Mouse (Mus musculus) spleen, postnatal 14 days (tissue): ENCODE data around the gene Sdk1.

Experiments used
- DNase-seq, 2 experiments: peaks; one replicate each; pipeline ENCODE4 v3.0.0; 2021 to 2022; ENCODE audit warnings: low spot score in 2 of 2

Gene Sdk1

DNA sequence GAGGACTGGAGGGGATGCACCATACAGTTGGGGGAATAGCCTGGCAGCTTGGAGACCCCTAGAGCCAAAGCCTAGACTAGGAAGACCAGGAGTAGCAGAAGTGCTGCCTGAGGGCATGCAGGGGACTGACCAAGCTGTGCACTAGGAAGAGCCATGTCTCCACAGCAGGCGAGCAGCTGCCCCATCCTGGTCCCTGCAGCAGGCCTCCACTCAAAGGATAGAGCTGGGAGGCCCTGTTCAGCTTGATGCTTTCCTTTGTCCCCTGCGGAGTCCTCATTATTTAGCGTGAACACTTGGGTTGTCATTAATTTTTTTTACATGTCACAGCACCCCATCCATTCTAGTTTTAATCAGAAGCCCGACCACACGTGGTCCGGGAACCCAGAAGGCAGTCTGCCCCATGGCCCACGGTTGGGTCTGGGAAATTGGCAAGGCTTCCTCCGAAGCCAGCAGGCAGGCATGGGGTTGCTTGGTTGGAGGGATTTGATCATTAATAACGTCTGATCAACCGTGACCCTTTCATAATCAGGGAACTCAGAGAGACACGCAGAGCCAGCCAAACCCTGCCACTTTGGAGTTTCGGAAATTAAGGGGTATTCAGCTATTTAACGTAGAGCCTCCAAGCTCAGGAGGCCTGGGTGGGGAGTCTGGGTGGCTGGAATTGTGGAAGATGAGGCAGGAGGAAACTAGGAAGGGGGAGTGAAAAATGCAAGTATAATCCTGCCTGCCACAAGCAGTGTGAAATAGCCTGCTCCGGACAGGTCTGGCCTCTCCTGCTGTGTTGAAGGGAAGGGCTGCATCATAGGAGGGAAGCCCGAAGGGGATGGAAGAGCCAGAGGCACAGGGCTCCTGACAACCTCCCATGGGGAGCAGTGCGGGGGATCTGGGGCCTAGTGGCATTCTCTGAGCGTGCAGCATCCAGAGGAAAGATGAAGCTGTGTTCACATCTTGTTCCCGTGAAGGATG lies 872.2 kb downstream of the Sdk1 start:
- DNase-seq = no peak

DNA sequence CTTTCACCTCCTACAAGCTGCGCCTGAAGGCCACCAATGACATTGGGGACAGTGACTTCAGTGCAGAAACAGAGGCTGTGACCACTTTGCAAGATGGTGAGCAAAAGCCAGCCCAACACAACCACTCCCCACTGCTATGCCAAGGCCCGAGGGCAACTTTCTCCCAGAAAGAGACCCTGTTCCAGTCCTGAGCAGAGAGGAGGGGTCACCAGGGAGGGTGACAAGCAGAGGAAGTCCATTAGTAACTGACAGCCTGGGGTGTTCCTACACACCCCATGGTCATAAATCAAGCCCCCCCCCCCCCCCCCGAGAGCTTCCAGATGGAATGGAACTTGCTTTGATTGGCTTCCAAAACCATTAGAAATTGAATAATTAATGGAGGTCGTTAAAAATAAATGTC lies 886.5 kb downstream of the Sdk1 start:
- no peak for DNase-seq

DNA sequence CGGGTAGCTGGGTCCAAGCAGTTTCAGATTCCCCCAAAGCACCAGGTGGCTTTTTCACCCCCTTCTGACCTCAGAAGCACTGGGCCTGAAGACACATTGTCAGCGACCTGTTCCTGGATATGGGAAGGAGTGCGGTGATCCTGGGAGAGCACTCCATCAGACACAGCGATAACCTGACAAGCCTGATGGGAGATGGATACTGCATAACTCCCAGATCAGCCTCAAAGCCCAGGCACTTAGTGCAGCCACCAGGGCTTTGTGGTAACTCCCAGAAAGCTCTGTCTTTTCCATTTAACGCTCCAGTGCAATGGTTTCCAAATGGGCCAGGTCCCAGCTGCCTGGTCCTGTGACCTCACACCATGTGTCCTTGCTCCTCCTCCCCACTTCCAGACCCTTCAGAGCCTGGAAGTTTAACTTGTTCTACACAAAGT lies 886.9 kb downstream of the Sdk1 start:
- no peak for DNase-seq

DNA sequence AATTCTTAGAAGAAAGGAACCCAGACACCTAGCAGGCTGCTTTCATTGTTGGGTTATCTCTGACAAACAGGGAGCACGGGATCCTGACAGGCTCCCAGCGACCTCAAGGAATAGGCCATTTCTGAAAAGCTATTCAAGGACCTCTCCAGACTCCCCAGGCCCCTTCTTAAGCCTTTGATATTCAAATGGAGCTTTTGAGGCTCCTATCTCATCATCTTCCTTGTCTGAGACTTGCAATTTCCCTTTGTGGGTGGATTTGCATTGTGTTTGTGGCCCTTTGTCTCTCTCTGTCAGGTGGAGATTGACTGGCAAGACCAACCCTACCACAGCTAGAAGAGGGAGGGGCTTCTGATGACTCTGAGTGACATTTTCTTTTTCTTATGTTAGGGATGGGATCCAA lies 888.7 kb downstream of the Sdk1 start:
- no peak for DNase-seq

DNA sequence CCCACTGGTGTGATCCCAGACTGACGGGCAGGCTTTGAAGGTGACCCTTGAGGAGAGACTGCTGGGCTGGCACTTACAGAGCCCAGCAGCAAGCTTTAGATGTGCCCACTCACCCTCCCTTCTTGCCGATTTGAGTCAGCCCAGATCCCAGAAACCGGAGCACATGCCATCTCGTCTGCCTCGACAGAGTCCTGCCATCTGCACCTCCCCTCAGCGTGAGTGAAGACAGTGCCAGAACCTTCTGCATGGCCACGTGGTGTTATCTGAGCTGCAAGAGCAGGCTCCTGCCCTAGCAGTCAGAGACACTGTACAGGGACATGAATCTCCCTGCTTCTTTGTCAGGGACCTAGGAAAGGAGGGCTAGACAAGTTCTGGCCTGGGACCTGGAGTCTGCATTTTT lies 898.7 kb downstream of the Sdk1 start:
- DNase-seq = no peak

DNA sequence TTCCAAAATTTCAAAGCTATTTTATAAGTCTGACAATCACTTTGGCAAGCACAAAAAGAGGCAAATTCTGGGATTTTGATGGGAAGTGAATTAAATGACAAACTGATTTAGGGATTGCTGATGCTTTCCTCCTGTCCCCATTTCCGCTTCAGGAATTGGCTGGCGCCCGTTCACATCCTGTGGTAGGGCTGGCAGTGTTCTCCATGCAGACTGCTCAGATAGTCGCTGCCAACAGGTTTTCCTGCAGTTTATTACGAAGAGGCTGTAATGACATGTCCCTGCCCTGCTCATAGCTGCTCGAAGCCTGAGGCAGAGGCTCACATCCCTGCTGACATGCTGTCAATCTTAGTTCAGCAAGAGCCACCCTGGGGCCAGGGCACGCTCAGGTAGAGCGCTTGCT lies 908.3 kb downstream of the Sdk1 start:
- DNase-seq = no peak

DNA sequence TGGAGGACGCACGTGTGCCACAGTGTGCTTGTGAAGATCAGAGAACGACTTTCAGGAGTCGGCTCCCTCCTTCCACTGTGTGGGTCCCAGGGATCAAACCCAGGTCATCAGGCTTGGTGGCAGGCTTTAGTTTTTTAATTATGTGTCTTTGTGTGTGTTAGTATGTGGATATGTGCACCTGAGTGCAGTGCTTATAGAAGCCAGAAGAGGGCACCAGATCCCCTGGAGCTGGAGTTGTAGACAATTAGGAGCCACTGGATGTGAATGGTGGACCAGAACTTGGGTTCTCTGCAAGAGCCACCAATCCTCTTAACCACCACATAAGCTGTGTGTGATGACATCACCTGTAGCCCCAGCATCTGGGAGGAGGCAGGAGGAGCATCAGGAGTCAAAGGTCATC lies 909.5 kb downstream of the Sdk1 start:
- DNase-seq = no peak

DNA sequence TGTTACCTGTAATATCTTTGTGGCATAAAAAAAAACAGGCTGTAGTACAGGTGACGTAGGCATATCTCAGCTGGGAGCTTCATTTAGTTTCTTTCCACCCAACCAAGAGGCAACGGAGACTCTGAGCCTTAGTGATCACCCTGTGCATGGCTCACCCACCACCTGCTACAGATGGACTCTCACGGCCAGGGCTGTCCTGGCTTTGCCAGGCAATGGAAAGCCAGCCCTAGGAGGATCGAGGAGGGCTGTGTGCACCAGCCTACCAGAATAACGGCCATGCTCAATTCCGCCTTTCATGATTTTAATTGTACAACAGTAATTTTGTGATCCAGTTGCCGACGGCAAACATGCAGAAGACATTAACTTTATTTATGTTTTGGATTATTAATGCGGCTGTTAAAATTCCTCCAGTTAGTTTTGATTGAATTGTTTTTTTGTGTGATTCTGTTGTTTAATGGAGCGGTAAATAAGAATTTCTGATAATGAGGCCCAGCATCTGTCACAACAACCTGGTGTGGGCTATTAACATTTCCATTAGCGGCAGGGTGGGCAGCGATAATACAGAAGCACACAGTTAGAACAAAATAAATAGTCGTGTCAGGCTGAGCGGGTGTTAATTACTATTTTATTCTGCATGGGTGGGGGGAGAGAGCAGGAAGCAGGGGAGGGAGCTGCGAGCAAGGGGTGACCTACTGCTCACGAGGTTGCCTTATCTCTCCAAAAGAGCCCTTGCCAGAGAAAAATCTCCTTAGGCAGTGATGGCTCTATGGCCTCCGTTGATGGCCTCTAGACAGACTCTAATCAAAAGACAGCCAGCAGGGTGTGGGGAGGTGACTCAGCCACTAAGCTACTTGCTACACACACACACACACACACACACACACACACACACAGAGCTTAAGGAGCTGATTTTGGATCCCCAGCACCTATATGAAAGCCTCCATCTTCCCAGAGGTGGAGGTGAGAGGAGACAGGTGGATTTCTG lies 915.9 kb downstream of the Sdk1 start:
- DNase-seq = no peak

DNA sequence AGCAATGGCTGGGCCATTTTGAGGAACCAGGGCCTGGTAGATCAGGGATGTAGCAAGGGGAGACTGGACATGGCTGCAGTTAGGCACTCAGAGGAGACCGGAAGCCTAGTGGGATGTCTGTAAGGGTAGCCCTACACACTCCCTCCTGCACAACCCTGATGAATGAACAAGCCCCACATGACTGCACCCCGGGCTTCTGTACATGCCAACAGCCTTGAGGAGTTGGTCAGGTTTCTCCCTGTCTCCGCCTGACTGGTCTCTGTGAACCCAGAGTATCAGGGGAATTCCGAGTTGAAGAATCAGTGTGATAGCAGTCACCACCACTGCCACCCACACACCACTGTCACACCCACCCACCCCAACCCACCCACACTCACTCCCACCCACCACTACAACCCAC lies 922.2 kb downstream of the Sdk1 start:
- DNase-seq = no peak

DNA sequence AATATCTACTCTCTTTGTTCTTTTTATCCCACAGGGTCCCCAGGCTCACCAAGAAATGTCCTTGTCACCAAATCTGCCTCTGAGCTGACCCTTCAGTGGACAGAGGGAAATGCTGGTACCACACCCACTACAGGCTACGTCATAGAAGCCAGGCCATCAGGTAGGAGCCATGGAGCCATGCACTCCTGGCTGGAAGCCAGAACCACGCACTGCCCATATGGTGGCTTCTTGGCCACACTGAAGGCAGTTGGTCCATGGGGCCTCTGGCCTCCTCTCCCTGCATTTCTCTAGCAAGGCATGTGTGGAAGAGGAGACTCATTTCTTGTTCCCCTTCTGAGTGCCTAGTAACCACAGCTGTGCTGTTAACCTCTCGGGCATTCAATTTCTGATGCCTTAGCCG lies 932.3 kb downstream of the Sdk1 start:
- no peak for DNase-seq

DNA sequence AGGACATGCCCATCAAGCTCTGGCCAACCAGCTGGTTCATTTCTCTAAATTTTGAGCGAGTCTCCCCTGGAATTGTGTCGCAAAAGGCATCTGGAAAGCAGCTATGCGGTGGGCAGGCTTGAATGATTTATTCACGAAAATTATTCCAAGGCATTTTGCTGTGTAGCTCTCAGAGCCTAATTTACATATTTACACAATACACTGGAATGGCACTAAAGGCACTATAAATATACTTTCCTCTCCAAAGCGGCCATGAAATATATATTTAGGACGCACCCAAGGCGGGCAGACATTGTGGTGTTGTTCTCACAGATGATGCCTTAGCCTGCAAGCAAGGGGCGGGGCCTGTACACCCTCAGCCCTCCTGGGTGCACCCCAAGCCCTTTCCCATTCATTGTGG lies 936.9 kb downstream of the Sdk1 start:
- DNase-seq = no peak

DNA sequence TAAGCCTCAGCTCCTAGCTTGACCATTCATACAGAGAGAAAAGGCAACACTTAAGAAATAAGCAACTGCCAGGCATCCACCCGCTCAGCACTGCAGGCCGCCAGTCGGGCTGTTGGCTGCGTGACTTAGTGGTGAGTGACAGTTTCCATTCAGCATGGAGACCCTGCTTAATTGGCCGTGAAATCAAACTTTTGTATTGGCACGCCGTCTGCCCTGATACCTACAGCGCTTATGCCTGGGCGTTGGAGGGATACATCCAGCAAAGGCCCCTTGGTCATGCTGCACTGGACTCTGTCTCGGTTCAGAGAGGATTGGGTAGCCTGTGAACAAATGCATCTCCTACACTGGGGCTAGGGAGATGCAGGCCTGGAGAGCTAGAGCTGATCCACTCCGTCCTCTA lies 938.0 kb downstream of the Sdk1 start:
- DNase-seq = no peak

DNA sequence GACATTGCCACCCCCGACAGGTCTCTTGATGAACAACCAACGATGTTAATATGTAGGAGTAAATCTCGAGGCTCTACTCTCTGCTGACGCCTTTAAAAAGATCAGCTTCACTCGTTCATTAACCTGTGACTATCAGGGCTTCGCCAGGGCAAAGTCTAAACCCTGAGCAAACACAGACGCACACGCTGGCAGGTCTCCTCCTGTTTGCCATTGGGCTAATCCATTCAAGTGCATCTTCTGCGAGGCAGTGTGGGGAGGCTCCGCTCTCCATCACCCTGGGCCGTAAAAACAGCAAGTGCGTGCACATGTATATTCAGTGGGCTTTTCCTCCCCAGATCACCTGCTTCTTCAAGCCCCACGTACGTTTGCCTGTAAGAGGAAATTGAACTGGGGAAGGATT lies 940.6 kb downstream of the Sdk1 start:
- no peak for DNase-seq

DNA sequence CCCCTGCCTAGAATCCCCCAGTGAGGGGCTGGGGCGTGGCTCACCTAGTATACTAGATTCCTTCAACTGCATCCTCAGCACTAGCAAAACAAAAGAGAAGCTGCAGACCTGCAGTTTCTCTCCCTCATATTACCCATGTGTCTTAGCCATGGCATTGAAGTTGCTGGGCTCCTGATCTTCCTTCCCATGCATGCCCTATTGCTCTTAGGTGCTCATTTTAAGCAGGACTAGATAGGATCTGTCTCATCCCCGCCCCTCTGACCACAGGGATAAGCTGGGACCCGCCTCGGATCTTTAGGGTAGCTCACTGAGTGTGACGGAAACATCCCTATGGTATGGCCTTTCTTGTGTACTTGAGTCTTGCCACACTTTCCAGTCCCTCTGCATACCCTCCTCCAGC lies 947.5 kb downstream of the Sdk1 start:
- no peak for DNase-seq

DNA sequence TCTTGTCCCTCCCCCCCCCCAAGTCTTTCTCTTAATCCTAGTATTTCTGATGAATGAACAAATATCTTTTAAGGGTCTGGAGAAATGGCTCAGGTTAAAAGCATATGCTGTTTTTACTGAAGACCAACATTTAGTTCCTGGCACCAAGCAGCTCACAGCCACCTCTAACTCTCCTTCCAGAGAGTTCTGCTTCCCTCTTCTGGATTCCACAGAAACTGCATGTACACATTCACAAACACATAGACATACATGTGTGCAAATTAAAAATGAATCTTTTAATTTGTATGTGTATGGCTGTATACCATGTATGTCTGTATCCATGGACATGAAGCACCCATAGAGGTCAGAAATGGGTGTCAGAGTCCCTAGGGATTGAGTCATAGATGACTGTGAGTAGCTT lies 968.6 kb downstream of the Sdk1 start:
- no peak for DNase-seq

DNA sequence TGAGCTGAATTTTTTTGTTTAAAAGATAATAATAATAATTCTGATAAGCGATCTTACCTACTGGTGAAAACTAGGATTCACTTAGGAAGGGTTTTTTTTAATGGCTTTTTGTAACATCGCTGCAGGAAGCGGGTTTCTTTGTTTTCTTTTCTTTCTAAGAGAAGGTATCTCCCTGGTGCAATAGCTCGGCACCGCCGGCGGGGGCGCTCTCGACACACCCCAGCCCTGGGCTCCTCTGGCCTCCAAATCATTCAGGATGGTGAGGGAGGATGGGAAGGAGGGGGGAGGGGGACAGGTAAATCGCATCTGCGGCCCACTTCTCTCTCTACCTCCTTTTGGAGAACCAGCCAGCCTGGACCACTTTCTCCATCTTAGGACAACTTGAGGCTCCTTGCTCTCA lies 971.0 kb downstream of the Sdk1 start:
- no peak for DNase-seq

DNA sequence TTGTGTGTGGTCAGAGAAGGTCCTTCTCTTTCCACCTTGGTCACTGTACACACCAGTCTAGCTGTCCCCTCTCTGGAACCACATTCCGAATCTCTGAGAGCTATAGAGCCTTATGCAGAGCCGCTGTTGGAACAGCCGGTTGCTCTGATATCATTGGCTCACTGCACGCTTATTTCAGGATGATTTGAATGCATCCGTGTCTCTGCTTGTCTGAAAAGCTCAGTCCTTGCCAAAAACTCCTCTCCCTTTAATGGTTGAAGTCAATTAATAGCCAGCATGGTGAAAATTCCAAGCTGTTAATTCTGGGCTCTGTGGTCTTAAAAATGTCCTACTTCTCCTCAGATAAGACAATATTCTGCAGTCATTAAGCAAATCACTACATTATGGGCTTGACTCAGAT lies 974.7 kb downstream of the Sdk1 start:
- DNase-seq = no peak

DNA sequence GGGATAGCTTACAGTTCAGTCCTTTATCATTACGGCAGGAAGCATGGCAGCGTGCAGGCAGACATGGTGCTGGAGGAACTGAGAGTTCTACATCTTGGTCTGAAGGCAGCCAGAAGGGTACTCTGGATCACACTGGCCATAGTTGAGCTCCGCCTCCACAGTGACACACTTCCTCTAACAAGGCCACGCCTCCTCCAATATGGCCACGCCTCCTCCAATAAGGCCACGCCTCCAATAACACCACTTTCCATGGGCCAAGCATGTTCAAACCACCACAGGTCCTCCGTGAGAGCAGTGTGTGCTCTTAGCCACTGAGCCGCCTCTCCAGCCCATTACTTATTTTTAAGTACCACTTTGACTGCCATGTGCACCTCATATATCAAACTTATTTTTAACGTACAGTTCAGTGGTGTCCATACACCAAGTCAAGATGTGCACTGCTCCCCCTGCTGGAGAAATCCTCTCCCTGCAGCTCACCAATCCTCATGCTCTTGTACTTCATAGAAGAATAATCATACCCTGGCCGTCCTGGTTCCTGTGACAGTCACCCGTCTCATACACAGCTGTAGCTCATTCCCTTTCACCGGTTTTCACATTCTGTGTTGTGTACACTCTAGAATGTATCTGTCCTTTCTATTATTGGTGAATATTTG lies 979.7 kb downstream of the Sdk1 start:
- no peak for DNase-seq

DNA sequence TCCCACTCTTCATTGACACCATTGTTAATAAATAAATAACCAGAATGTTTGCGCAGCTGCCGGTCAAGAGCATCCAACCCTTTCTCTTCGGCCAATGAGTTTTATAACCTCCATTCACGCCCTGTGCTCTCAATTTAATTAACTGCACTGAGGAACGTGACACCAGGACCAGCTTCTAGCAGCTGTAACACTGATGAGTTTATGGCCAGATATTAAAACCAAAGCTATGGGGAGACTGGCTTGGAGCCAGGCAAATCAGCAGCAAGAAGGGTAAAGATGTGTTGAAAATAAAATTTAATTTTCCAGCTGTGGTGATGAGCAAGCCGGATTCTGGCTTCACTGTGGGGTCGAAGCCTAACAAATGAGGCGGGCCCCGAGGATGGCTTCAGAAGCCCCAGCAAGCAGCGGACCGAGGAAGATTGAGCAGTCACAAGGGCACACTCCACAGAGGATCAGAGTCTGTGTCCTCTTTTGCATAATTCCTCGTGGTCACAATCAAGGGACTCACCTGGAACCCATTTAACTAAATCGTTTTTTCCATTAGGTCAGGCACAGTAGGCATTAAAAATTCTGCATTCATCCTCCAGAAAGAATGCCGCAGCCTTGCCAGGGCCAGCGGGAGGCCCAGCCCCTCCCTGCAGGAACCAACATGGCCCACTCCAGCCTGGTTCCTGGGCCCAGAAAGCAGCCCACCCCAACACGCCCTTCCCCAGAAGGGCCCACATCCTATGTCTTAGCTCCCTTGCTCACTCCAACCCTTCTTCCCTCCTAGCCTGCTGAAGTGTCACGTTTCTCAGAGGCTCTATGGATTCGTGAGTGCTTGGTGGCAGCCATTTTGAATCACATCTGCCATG lies 987.9 kb downstream of the Sdk1 start:
- no peak for DNase-seq

DNA sequence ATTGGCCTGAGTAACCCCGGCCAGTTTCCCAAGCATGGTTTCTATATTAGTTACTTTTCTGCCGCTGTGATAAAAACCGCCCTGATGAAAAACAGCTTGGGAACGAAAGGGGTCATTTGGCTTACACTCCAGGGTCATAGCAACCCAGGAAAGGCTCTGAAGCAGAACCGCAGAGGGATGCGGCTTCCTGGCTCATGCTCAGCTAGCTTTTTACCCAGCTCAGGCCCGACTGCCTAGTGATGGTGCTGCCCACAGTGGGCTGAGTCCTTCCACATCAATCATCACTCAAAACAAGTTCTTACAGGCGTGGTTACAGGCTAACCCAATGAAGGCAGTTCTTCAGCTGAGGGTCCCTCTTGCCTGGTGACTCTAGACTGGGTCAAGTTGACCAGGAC lies 988.5 kb downstream of the Sdk1 start:
- DNase-seq = no peak

DNA sequence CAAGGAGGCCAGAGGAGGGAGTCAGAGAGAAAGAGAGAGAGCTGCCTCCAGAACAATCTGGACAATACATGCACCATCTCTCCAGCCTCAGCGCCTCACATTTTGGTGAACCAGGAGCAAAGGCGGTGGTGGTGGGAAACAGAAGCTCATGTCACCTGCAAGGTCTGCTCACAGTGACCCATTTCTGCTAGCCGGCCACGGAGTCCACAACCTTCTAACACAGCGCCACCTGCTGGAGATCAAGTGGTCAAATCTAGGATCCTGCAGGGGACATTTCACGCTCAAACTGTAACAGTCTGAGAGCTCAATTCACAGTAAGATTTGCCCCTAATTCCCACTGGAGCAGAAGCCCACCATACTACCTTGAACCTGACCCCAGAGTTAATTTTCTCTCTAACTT lies 999.0 kb downstream of the Sdk1 start:
- no peak for DNase-seq
